Mouse (Mus musculus) liver, embryonic 14.5 days (tissue): ENCODE data around the gene Sh2d3c. TPM values are rescaled to one million over a fixed set of nuclear protein-coding genes. Genes with fewer than 3 reads are reported as not detected.

Source experiments
- ATAC-seq: fragments of 200-750 bp; cut with Nextera tagmentation; 2 replicates; pipeline ENCODE4 v1.8.0; 2017; ENCODE audit warnings: moderate number of reproducible peaks, mild to moderate bottlenecking, moderate library complexity; ENCODE audit not compliant: insufficient read depth
- DNase-seq, 3 experiments: peaks; one replicate each; pipeline ENCODE4 v3.0.0-alpha.2; 2012 to 2013; ENCODE audit warnings: low read depth in 3 of 3, low spot score in 3 of 3
- H3K27ac ChIP-seq: fragments of 300-500 bp; sonication (generic); 2 replicates; pipeline ENCODE4 v1.5.1; 2014; ENCODE audit warnings: moderate library complexity, mild to moderate bottlenecking, control low read depth, inconsistent platforms
- H3K27me3 ChIP-seq: fragments of 300-500 bp; sonication (generic); 2 replicates; pipeline ENCODE4 v1.6.1; 2014; ENCODE audit warnings: mild to moderate bottlenecking, low read length, moderate library complexity; ENCODE audit not compliant: control insufficient read depth, insufficient read depth
- H3K36me3 ChIP-seq: fragments of 300-500 bp; sonication (generic); replicated peaks from 2 replicates; pipeline ENCODE4 v1.6.1; 2014; ENCODE audit warnings: low read depth; ENCODE audit not compliant: control insufficient read depth, insufficient read depth
- H3K4me1 ChIP-seq, 2 experiments: fragments of 200-500 bp in 1 of 2; fragments of 300-500 bp in 1 of 2; sonication (generic) in 1 of 2; replicated peaks; 2 replicates each; pipeline ENCODE4 v1.6.1; 2012 to 2014; ENCODE audit warnings: antibody characterized with exemption in 1 of 2, inconsistent platforms in 1 of 2, low read length in 1 of 2; ENCODE audit not compliant: control insufficient read depth in 2 of 2, insufficient read depth in 2 of 2
- H3K4me2 ChIP-seq: fragments of 300-500 bp; sonication (generic); 2 replicates; pipeline ENCODE4 v1.6.1; 2014; ENCODE audit warnings: low read depth, mild to moderate bottlenecking, control low read depth, moderate library complexity
- H3K4me3 ChIP-seq, 2 experiments: fragments of 200-500 bp in 1 of 2; fragments of 300-500 bp in 1 of 2; sonication (generic) in 1 of 2; 2 replicates each; pipeline ENCODE4 v1.5.1; 2012 to 2014; ENCODE audit warnings: low read depth in 2 of 2, low read length in 2 of 2, mild to moderate bottlenecking in 2 of 2, control low read depth in 1 of 2, inconsistent platforms in 1 of 2, moderate library complexity in 1 of 2; ENCODE audit not compliant: insufficient read depth in 1 of 2
- H3K9ac ChIP-seq: fragments of 300-500 bp; sonication (generic); replicated peaks from 2 replicates; pipeline ENCODE4 v1.6.1; 2014; ENCODE audit warnings: mild to moderate bottlenecking, control low read depth, moderate library complexity
- H3K9me3 ChIP-seq: fragments of 300-500 bp; sonication (generic); 2 replicates; pipeline ENCODE4 v1.6.1; 2016; ENCODE audit warnings: low read length, mixed read lengths; ENCODE audit not compliant: control insufficient read depth
- CTCF ChIP-seq: IDR thresholded peaks from 2 replicates; pipeline ENCODE4 v1.5.1; 2016; ENCODE audit warnings: antibody characterized with exemption, low read depth, control low read depth
- EP300 ChIP-seq: IDR thresholded peaks from 2 replicates; pipeline ENCODE4 v1.6.1; 2016; ENCODE audit warnings: antibody characterized with exemption, low read depth
- WGBS: fragments of 180-500 bp; shearing (Covaris S2); extraction: QIAGEN DNeasy Blood & Tissue Kit; methylation state at CpG from one replicate; pipeline ENCODE4 v1.1.7; 2014; ENCODE audit not compliant: insufficient replicate concordance; 5-methylcytosine and 5-hydroxymethylcytosine counted together
- polyA plus RNA-seq, 2 experiments: library from polyadenylated mRNA; depleted of rRNA in 1 of 2; stranded (reverse) in 1 of 2; unstranded in 1 of 2; fragments of >200 nt; fragmentation: Nextera tagmentation in 1 of 2; extraction: Ambion mirVana in 1 of 2; gene quantifications; 2 replicates each; pipeline versions ENCODE4 v1.2.1 to v1.2.3; 2012 to 2014

The Sh2d3c gene
- polyA plus RNA-seq, 2 experiments = 3.5 to 4.7 TPM

GRCm38 (mm10) chr2:32742173-32742531 lies 21.3 kb downstream of the Sh2d3c start:
- 72% methylated on average over 18 of the region's 18 CpGs for WGBS
- no peak for DNase-seq
- ATAC-seq = no peak

DNA sequence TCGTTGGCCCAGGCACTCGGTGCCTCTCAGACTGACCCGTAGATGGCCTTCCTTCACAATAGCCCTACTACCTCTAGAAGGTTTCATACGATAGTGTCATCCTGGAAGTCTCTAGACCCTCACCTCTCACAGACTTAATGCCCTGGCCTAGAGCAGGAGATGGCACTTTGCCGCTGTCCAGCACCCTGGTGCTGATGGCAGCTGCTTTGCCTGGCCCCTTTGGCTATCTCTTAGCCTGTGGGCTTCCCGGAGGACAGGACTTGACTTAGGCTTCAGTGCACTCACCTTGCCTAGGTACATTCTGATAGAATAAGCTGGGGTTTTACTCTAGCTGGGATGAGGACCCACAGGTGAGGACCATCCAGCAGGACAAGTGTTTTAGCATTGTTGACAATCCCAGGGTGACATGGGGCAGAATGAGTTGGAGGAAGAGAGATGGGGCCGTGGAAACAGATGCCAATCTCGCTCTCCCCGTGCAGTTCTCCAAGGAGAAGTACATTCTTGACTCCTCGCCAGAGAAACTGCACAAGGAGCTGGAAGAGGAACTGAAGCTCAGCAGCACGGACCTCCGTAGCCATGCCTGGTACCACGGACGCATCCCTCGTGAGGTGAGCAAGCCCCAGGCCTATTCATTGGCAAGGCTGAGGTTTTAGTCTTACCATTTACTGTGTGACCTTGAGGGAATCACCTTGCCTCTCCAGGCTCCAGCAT lies 23.6 kb downstream of the Sh2d3c start:
- no peak for TF ChIP-seq EP300
- no peak for TF ChIP-seq CTCF
- 67% methylated on average over 15 of the region's 15 CpGs for WGBS
- Histone ChIP-seq H3K27ac (no peak overlapping the region), H3K36me3 (no peaks in the 10 kb centered on the region), H3K9ac (no peak overlapping the region), H3K4me1 (no peaks in the 10 kb centered on the region), H3K9me3 (no peaks in the 10 kb centered on the region), H3K4me3 (no peak overlapping the region), H3K27me3 (peaks cover 5% of the 10 kb centered on the region; the same call in 1 of the 2 replicates), H3K4me2 (no peak overlapping the region)
- no peak for ATAC-seq
- no peak for DNase-seq

More at GRCm38 (mm10) chr2:32742173-32742531, 21.3 kb downstream of the Sh2d3c start:
- no peak overlapping the region for H3K4me2 ChIP-seq
- no peaks in the 10 kb centered on the region for H3K9me3 ChIP-seq
- no peak overlapping the region for H3K4me3 ChIP-seq
- no peak overlapping the region for H3K9ac ChIP-seq
- no peak overlapping the region for H3K27ac ChIP-seq
- no peak for TF ChIP-seq CTCF
- TF ChIP-seq EP300 = no peak
- peaks cover 5% of the 10 kb centered on the region; the same call in 1 of the 2 replicates for H3K27me3 ChIP-seq
- no peaks in the 10 kb centered on the region for H3K4me1 ChIP-seq
- no peaks in the 10 kb centered on the region for H3K36me3 ChIP-seq

DNA sequence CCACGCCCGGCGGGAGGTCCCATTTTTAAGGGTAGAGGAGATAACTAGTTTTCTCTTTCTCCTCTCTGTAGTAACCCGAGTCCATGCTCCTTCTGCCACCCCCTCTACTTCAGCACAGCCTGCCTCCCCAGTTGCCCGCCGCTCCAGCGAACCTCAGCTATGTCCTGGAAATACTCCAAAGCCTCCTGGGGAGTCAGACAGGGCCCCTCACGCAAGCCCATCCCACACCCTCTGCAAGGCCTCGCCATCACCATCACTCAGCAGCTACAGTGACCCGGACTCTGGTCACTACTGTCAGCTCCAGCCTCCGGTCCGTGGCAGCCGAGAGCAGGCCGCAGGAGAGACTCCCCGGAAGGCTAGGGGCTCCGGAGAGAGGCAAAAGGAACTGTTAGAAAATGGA lies 28.2 kb downstream of the Sh2d3c start:
- Histone ChIP-seq H3K9me3 (no peaks in the 10 kb centered on the region), H3K27me3 (no peaks in the 10 kb centered on the region), H3K27ac (no peak overlapping the region), H3K4me2 (no peak overlapping the region), H3K4me3 (no peak overlapping the region), H3K36me3 (no peaks in the 10 kb centered on the region), H3K9ac (no peak overlapping the region), H3K4me1 (no peaks in the 10 kb centered on the region; a peak in 1 of 4 replicates)
- WGBS = 77% methylated on average over 16 of the region's 16 CpGs
- DNase-seq (no peak), ATAC-seq (no peak)
- TF ChIP-seq EP300 (no peak), CTCF (no peak)

DNA sequence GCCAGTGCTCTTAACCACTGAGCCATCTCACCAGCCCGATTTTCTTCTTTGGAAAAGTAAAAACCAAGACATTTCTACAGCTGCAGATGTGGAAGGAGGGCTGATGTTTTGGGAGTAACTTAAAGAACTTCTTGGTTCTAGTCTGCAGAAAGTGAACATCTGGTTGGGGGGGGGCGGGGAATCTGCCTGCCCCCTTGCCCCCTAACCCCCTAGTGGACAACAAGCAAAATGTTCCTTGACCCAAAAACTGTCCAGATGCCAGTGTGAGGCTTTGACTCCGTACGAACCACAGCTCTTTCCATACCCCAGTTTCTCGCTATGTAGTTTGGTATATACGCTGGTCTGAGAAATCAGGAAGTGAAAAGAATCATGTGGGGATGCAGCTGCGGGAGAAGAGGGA lies 29.3 kb downstream of the Sh2d3c start:
- Histone ChIP-seq H3K4me1 (no peaks in the 10 kb centered on the region; a peak in 1 of 4 replicates), H3K9ac (no peak overlapping the region), H3K4me3 (no peak overlapping the region), H3K9me3 (no peaks in the 10 kb centered on the region), H3K27me3 (no peaks in the 10 kb centered on the region), H3K27ac (no peak overlapping the region), H3K4me2 (no peak overlapping the region), H3K36me3 (no peaks in the 10 kb centered on the region)
- TF ChIP-seq EP300 (no peak), CTCF (no peak)
- no peak for ATAC-seq
- 63% methylated on average over 7 of the region's 7 CpGs for WGBS
- DNase-seq = no peak

DNA sequence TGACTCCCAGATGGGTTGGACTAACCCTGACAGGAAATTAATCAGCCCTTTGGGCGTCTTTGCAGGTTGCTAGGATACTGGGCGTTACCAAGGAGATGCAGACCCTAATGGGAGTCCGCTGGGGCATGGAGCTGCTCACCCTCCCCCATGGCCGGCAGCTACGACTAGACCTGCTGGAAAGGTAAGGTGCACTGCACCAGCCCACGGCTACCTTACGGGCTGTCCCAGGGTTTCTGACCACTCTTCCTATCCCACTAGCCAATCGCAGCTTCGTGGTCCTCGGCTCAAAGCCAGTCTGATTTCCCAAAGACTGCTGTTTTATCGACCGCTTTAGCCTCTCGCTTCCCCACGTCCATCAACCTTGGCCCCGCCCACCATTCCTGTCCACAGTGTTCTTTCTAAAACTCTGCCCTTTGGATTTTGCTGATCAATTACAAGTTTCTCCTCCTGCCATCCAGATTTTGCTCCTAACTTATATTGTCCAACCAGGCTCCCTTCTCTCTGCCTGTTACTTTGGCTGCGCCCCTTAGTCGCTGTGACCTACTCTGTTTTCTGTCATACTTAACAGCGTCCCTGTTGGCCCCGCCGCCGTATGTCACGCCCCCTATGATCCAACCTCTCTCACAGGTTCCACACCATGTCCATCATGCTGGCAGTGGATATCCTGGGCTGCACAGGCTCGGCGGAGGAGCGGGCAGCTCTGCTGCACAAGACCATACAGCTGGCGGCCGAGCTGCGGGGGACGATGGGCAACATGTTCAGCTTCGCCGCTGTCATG lies 30.2 kb downstream of the Sh2d3c start:
- DNase-seq = no peak
- Histone ChIP-seq H3K4me3 (peak overlapping the region; percentile 16 to 29; a peak in 3 of 4 replicates), H3K27me3 (no peaks in the 10 kb centered on the region), H3K4me2 (peak overlapping the region; percentile 20), H3K36me3 (no peaks in the 10 kb centered on the region), H3K4me1 (no peaks in the 10 kb centered on the region; a peak in 1 of 4 replicates), H3K9ac (no peak overlapping the region), H3K27ac (no peak overlapping the region), H3K9me3 (no peaks in the 10 kb centered on the region)
- TF ChIP-seq EP300 (no peak), CTCF (no peak)
- WGBS = 66% methylated on average over 31 of the region's 31 CpGs
- ATAC-seq = peak; percentile 69
